Mouse (Mus musculus): ENCODE results near the gene Brd7. TPM values are rescaled to one million over a fixed set of nuclear protein-coding genes. Genes with fewer than 3 reads are reported as not detected.

The Brd7 gene
- total RNA-seq, 1 experiment, result 45.5 TPM

DNA sequence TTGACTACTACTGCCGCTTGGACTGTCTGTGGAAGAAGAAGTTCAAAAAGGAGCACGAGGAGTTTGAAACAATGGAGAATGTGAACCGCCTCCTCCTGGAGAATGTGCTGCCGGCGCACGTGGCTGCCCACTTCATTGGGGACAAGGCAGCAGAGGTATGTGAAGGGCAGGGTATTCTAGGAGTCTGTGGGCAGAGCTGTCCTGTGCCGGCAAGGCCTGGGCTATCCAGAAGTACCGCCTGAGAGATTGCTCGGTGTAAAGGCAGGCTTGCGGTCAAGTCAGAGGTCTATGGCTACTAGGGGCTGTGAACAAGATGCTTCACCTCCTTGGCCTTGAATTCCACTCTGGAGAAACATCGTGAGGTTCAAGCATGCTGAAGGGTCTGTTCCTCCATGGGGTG, 37.2 kb downstream of the Brd7 start:
- DNase-seq (ENCODE audit: low read depth, low spot score), result no peak

DNA sequence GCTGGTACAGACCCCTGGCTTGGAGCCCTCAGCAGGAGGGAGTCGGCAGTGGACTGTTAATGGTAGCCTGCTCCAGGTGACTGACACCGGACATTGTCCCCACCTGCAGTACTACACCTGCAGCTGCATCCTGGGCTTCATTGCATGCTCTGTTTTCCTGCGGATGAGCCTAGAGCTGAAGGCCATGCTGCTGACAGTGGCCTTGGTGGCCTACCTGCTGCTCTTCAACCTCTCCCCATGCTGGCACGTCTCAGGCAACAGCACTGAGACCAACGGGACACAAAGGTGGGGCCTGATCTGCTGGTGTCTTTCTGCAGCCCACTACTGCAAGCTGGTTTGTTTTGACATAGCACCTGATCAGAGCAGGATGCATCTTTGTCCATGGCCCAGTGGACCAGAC, 38.5 kb downstream of the Brd7 start:
- H3K4me1 ChIP-seq (ENCODE audit: control insufficient read depth in 2 of 2, insufficient read depth in 2 of 2, low read length in 2 of 2, poor library complexity in 1 of 2), result no peaks in the 10 kb centered on the region; a peak in 1 of 4 replicates
- no peak overlapping the region for H3K9ac ChIP-seq (ENCODE audit: insufficient read depth, low read depth, low read length, poor library complexity, severe bottlenecking)
- TF ChIP-seq ZC3H11A (IDR thresholded peaks at IDR 0.05; ENCODE audit: borderline replicate concordance, low read depth, low read length), result no peak
- TF ChIP-seq CHD2 (IDR thresholded peaks at IDR 0.05; ENCODE audit: low read depth, low read length), result no peak
- no peak for TF ChIP-seq MAFK (IDR thresholded peaks at IDR 0.05; ENCODE audit: insufficient read depth, low read depth, low read length)
- no peak for TF ChIP-seq ZNF384 (IDR thresholded peaks at IDR 0.05; ENCODE audit: low read depth, low read length)
- no peak for TF ChIP-seq HCFC1 (IDR thresholded peaks at IDR 0.05; ENCODE audit: borderline replicate concordance, insufficient read depth, low read length)
- in situ Hi-C loops (cut with MboI; ENCODE audit: low sequenced_read_pairs in 2 of 2, unreplicated experiment in 2 of 2), result no loop called here
- no peak for DNase-seq (ENCODE audit: low read depth, low spot score)
- peaks cover 2% of the 10 kb centered on the region; the same call in 1 of the 2 replicates for H3K36me3 ChIP-seq (ENCODE audit: control insufficient read depth, insufficient read depth, low read length, poor library complexity, severe bottlenecking)
- H3K27ac ChIP-seq (ENCODE audit: insufficient read depth, low read depth, low read length, poor library complexity, severe bottlenecking), result no peak overlapping the region
- H3K4me3 ChIP-seq (ENCODE audit: insufficient read depth in 1 of 2, low read depth in 1 of 2, low read length in 2 of 2, poor library complexity in 1 of 2, severe bottlenecking in 1 of 2), result no peak overlapping the region
- no peaks in the 10 kb centered on the region for H3K9me3 ChIP-seq (ENCODE audit: control insufficient read depth, insufficient read depth, low read depth, low read length)

More for the DNA sequence above, 37.2 kb downstream of the Brd7 start:
- TF ChIP-seq MAFK (IDR thresholded peaks at IDR 0.05; ENCODE audit: insufficient read depth, low read depth, low read length) (no peak), HCFC1 (IDR thresholded peaks at IDR 0.05; ENCODE audit: borderline replicate concordance, insufficient read depth, low read length) (no peak), CHD2 (IDR thresholded peaks at IDR 0.05; ENCODE audit: low read depth, low read length) (no peak), ZNF384 (IDR thresholded peaks at IDR 0.05; ENCODE audit: low read depth, low read length) (no peak), ZC3H11A (IDR thresholded peaks at IDR 0.05; ENCODE audit: borderline replicate concordance, low read depth, low read length) (no peak)
- H3K36me3 ChIP-seq (ENCODE audit: control insufficient read depth, insufficient read depth, low read length, poor library complexity, severe bottlenecking), result peaks cover 4% of the 10 kb centered on the region; the same call in 1 of the 2 replicates
- no peaks in the 10 kb centered on the region for H3K9me3 ChIP-seq (ENCODE audit: control insufficient read depth, insufficient read depth, low read depth, low read length)
- H3K9ac ChIP-seq (ENCODE audit: insufficient read depth, low read depth, low read length, poor library complexity, severe bottlenecking), result no peak overlapping the region; the same call in 1 of the 2 replicates
- in situ Hi-C loops (cut with MboI; ENCODE audit: low sequenced_read_pairs in 2 of 2, unreplicated experiment in 2 of 2), result no loop called here
- H3K4me3 ChIP-seq (ENCODE audit: insufficient read depth in 1 of 2, low read depth in 1 of 2, low read length in 2 of 2, poor library complexity in 1 of 2, severe bottlenecking in 1 of 2), result no peak overlapping the region
- H3K27ac ChIP-seq (ENCODE audit: insufficient read depth, low read depth, low read length, poor library complexity, severe bottlenecking), result no peak overlapping the region
- H3K4me1 ChIP-seq (ENCODE audit: control insufficient read depth in 2 of 2, insufficient read depth in 2 of 2, low read length in 2 of 2, poor library complexity in 1 of 2), result no peaks in the 10 kb centered on the region; a peak in 1 of 4 replicates

DNA sequence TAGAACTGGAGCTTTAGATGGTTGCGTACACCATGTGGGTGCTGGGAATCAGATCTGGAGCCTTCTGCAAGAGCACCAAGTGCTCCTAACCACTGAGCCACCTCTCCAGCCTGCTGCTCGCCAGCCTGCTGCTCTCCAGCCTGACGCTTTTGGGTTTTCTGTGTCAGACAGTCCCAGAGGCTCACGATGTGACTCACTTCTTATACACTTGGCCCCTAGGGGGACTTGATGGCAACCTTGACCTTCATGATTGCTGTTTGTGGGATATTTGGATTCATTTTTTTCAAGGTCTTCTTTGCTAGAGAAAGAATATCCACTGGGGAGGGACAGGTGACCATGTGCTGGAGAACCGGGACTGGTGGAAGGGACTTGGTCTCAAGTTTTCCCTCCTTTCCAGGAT, 40.6 kb downstream of the Brd7 start:
- Histone ChIP-seq H3K9me3 (ENCODE audit: control insufficient read depth, insufficient read depth, low read depth, low read length) (no peaks in the 10 kb centered on the region), H3K27ac (ENCODE audit: insufficient read depth, low read depth, low read length, poor library complexity, severe bottlenecking) (no peak overlapping the region), H3K36me3 (ENCODE audit: control insufficient read depth, insufficient read depth, low read length, poor library complexity, severe bottlenecking) (no peaks in the 10 kb centered on the region; the same call in 1 of the 2 replicates), H3K4me3 (ENCODE audit: insufficient read depth in 1 of 2, low read depth in 1 of 2, low read length in 2 of 2, poor library complexity in 1 of 2, severe bottlenecking in 1 of 2) (no peak overlapping the region), H3K9ac (ENCODE audit: insufficient read depth, low read depth, low read length, poor library complexity, severe bottlenecking) (no peak overlapping the region), H3K4me1 (ENCODE audit: control insufficient read depth in 2 of 2, insufficient read depth in 2 of 2, low read length in 2 of 2, poor library complexity in 1 of 2) (no peaks in the 10 kb centered on the region; a peak in 1 of 4 replicates)
- DNase-seq (ENCODE audit: low read depth, low spot score), result no peak
- no peak for TF ChIP-seq ZC3H11A (IDR thresholded peaks at IDR 0.05; ENCODE audit: borderline replicate concordance, low read depth, low read length)
- in situ Hi-C loops (cut with MboI; ENCODE audit: low sequenced_read_pairs in 2 of 2, unreplicated experiment in 2 of 2), result no loop called here

DNA sequence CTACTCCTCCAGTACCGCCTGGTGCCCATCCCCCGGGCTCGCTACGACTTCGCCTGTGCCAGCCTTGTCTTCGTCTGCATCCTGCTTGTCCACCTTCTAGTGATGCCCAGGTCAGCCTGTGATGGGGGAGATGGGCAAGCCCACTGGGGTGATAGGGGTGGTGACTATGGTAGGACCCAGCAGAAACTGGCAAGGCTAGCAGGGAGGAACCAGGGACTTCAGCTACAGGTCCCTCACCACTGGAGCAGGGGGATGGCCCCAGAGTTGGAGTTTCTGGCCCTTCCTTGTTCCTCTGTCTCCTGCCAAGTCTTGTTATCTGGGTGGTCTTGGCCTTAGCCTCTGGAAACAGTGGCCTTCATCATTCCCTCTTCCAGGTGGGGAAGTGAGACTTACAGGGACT, 41.9 kb downstream of the Brd7 start:
- H3K9ac ChIP-seq (ENCODE audit: insufficient read depth, low read depth, low read length, poor library complexity, severe bottlenecking), result no peak overlapping the region
- no peaks in the 10 kb centered on the region for H3K4me1 ChIP-seq (ENCODE audit: control insufficient read depth in 2 of 2, insufficient read depth in 2 of 2, low read length in 2 of 2, poor library complexity in 1 of 2)
- no peak for TF ChIP-seq CHD2 (IDR thresholded peaks at IDR 0.05; ENCODE audit: low read depth, low read length)
- TF ChIP-seq ZC3H11A (IDR thresholded peaks at IDR 0.05; ENCODE audit: borderline replicate concordance, low read depth, low read length), result no peak
- TF ChIP-seq ZNF384 (IDR thresholded peaks at IDR 0.05; ENCODE audit: low read depth, low read length), result no peak
- no peak for TF ChIP-seq MAFK (IDR thresholded peaks at IDR 0.05; ENCODE audit: insufficient read depth, low read depth, low read length)
- no peak for TF ChIP-seq HCFC1 (IDR thresholded peaks at IDR 0.05; ENCODE audit: borderline replicate concordance, insufficient read depth, low read length)
- in situ Hi-C loops (cut with MboI; ENCODE audit: low sequenced_read_pairs in 2 of 2, unreplicated experiment in 2 of 2), result no loop called here
- no peak overlapping the region for H3K27ac ChIP-seq (ENCODE audit: insufficient read depth, low read depth, low read length, poor library complexity, severe bottlenecking)
- H3K4me3 ChIP-seq (ENCODE audit: insufficient read depth in 1 of 2, low read depth in 1 of 2, low read length in 2 of 2, poor library complexity in 1 of 2, severe bottlenecking in 1 of 2), result no peak overlapping the region
- DNase-seq (ENCODE audit: low read depth, low spot score), result no peak
- no peaks in the 10 kb centered on the region for H3K9me3 ChIP-seq (ENCODE audit: control insufficient read depth, insufficient read depth, low read depth, low read length)
- H3K36me3 ChIP-seq (ENCODE audit: control insufficient read depth, insufficient read depth, low read length, poor library complexity, severe bottlenecking), result no peaks in the 10 kb centered on the region

DNA sequence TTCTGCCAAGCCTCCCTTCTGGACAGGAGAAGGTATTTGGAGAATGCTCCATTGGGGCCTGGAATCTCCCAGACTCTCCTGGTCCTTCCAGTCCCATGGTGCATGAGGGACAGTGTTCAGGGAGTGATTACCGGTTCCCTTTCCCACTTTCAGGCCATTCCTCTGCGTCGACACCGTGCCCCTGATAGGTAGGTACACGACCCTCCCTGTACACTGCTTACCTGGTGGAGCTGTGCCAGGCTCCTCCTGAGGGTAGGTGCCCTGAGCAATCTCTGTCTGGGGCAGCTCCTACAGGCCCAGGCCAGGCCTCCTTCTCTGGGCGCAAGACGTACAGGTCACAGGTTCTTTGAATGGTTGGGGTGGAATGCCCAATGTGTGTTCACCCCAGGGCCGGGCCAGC, 43.8 kb downstream of the Brd7 start:
- Histone ChIP-seq H3K4me1 (ENCODE audit: control insufficient read depth in 2 of 2, insufficient read depth in 2 of 2, low read length in 2 of 2, poor library complexity in 1 of 2) (no peaks in the 10 kb centered on the region; a peak in 1 of 4 replicates), H3K9me3 (ENCODE audit: control insufficient read depth, insufficient read depth, low read depth, low read length) (no peaks in the 10 kb centered on the region), H3K36me3 (ENCODE audit: control insufficient read depth, insufficient read depth, low read length, poor library complexity, severe bottlenecking) (no peaks in the 10 kb centered on the region), H3K4me3 (ENCODE audit: insufficient read depth in 1 of 2, low read depth in 1 of 2, low read length in 2 of 2, poor library complexity in 1 of 2, severe bottlenecking in 1 of 2) (no peak overlapping the region), H3K27ac (ENCODE audit: insufficient read depth, low read depth, low read length, poor library complexity, severe bottlenecking) (no peak overlapping the region), H3K9ac (ENCODE audit: insufficient read depth, low read depth, low read length, poor library complexity, severe bottlenecking) (no peak overlapping the region)
- TF ChIP-seq HCFC1 (IDR thresholded peaks at IDR 0.05; ENCODE audit: borderline replicate concordance, insufficient read depth, low read length) (no peak), ZNF384 (IDR thresholded peaks at IDR 0.05; ENCODE audit: low read depth, low read length) (no peak), CHD2 (IDR thresholded peaks at IDR 0.05; ENCODE audit: low read depth, low read length) (no peak), MAFK (IDR thresholded peaks at IDR 0.05; ENCODE audit: insufficient read depth, low read depth, low read length) (no peak), ZC3H11A (IDR thresholded peaks at IDR 0.05; ENCODE audit: borderline replicate concordance, low read depth, low read length) (no peak)
- no peak for DNase-seq (ENCODE audit: low read depth, low spot score)
- in situ Hi-C loops (cut with MboI; ENCODE audit: low sequenced_read_pairs in 2 of 2, unreplicated experiment in 2 of 2), result no loop called here
